ENCODE assay signal across 8 mouse cellular contexts in genomic region chr11:20741201-20742100, GRCm38 (mm10). TPM values are rescaled to one million over a fixed set of nuclear protein-coding genes. Genes with fewer than 3 reads are reported as not detected.
DNase-seq lines count a peak whose midpoint lies in the region; ATAC-seq lines count a peak whose summit lies in the region.

Gene Aftph (minus strand): TSS chr11:20741589.

- H3K4me2 ChIP-seq in lung, embryonic 16.5 days (ENCODE audit: low read depth, low read length): peak within 1 kb of the TSS; percentile 80

- ATAC-seq in hematopoietic stem cell, adult 5-6 weeks (replicated peaks in 1 of 2; ENCODE audit: insufficient read depth in 1 of 2, low FRiP score in 2 of 2, low TSS enrichment in 1 of 2, low read depth in 1 of 2, poor library complexity in 2 of 2, severe bottlenecking in 2 of 2): peak; percentile 87 to 90
- ATAC-seq in lung, embryonic 16.5 days (ENCODE audit: low read depth): peak; percentile 99

- peak within 1 kb of the TSS; percentile 99 for H3K27ac ChIP-seq in lung, embryonic 16.5 days (ENCODE audit: low read length)

- H3K9ac ChIP-seq in lung, embryonic 16.5 days (ENCODE audit: low read length): peak within 1 kb of the TSS; percentile 90

- under 1% methylated on average over 72 of the region's 81 CpGs for WGBS in lung, embryonic 16.5 days

- no peaks in the 10 kb centered on the region for H3K9me3 ChIP-seq in lung, embryonic 16.5 days (ENCODE audit: control insufficient read depth, low read length)

- no peaks in the 10 kb centered on the region for H3K36me3 ChIP-seq in lung, embryonic 16.5 days (ENCODE audit: control insufficient read depth, insufficient read depth, low read length)

- DNase-seq in MEL-GATA-1-ER (ENCODE audit: extremely low read depth, low read depth): peak; percentile 90
- DNase-seq in cerebellum, adult 8-10 months: peak; percentile 97
- peak; percentile 98 for DNase-seq in forelimb bud, embryonic 11.5 days (ENCODE audit: low read depth, low spot score)
- peak; percentile 89 for DNase-seq in layer of hippocampus, adult 9-10 months (ENCODE audit: low spot score)
- DNase-seq in ovary, postnatal 10 days (ENCODE audit: low spot score): peak; percentile 85
- DNase-seq in thymus, postnatal 10 days (ENCODE audit: low spot score in 2 of 2): peak; percentile 99 to 100

- H3K4me3 ChIP-seq in lung, embryonic 16.5 days (ENCODE audit: low read length): peak within 1 kb of the TSS; percentile 99

- no peaks in the 10 kb centered on the region; the same call in 1 of the 2 replicates for H3K4me1 ChIP-seq in lung, embryonic 16.5 days (replicated peaks; ENCODE audit: control insufficient read depth, insufficient read depth, low read length)

- no peaks in the 10 kb centered on the region for H3K27me3 ChIP-seq in lung, embryonic 16.5 days (ENCODE audit: control insufficient read depth, insufficient read depth, low read depth, low read length)

RNA-seq across cellular contexts. Expression of gene Aftph, which starts in this region (rescaled TPM):
- 78.4 and 89.6 TPM in 2 replicates for total RNA-seq in hematopoietic stem cell, adult 5-6 weeks (2017)
- 19.9 and 22.1 TPM in 2 replicates for polyA plus RNA-seq in lung, embryonic 16.5 days (2015; fragmentation: Nextera tagmentation; extraction: Ambion mirVana)

Comparison
In these comparisons a context has a peak if more than half of its experiments do, and no peak if none do; other contexts are left out.
1. Peak in every context shown above with its lines: DNase-seq, ATAC-seq, H3K4me3 ChIP-seq and H3K27ac ChIP-seq.